In genomic region chr16:5113002-5113550, GRCm38 (mm10) we compare ENCODE assay signal across 30 mouse cellular contexts. TPM values are rescaled to one million over a fixed set of nuclear protein-coding genes. Genes with fewer than 3 reads are reported as not detected.
DNase-seq lines count a peak whose midpoint lies in the region; ATAC-seq and TF ChIP-seq lines count a peak whose summit lies in the region.
"Had no signal": no experiment of that assay in that cellular context is flagged by ENCODE, and none has a peak within 500 bp of the region (broad histone marks: within the 10 kb centered on the region; RNA-seq: fewer than 3 reads in every experiment).

No protein-coding gene starts in this region.

- H3K27ac ChIP-seq in embryonic facial prominence, embryonic 13.5 days = peak overlapping the region; percentile 83
- no peak overlapping the region for H3K27ac ChIP-seq in embryonic facial prominence, embryonic 10.5 days (replicated peaks)
- peak overlapping the region; percentile 17; the same call in 1 of the 2 replicates for H3K27ac ChIP-seq in heart, embryonic 15.5 days
- no peak overlapping the region for H3K27ac ChIP-seq in heart, embryonic 11.5 days (ENCODE audit: low read depth, low read length)
- H3K27ac ChIP-seq in midbrain, postnatal 0 days (ENCODE audit: low read depth, low read length) = no peak overlapping the region
- H3K27ac ChIP-seq in midbrain, embryonic 14.5 days (replicated peaks; ENCODE audit: low read depth, low read length) = no peak overlapping the region
- H3K27ac ChIP-seq: heart, adult 2 months; hindbrain, embryonic 10.5 days; hindbrain, postnatal 0 days; limb, embryonic 13.5 days; liver, embryonic 14.5 days; midbrain, embryonic 15.5 days had no signal

- H3K9ac ChIP-seq in embryonic facial prominence, embryonic 13.5 days = 0 out of 2 replicates have a peak overlapping the region, but pooled peaks have one; percentile 16
- no peak overlapping the region for H3K9ac ChIP-seq in heart, embryonic 15.5 days
- no peak overlapping the region for H3K9ac ChIP-seq in heart, embryonic 11.5 days (ENCODE audit: low read depth, low read length)
- no peak overlapping the region for H3K9ac ChIP-seq in midbrain, postnatal 0 days (replicated peaks; ENCODE audit: low read length, poor library complexity, severe bottlenecking)
- H3K9ac ChIP-seq in midbrain, embryonic 14.5 days (replicated peaks; ENCODE audit: low read length) = no peak overlapping the region
- H3K9ac ChIP-seq: limb, embryonic 13.5 days; liver, embryonic 14.5 days; lung, embryonic 14.5 days; midbrain, embryonic 15.5 days had no signal

- H3K79me2 ChIP-seq in myocyte (ENCODE audit: control insufficient read depth, insufficient read depth) = no peaks in the 10 kb centered on the region

- no peaks in the 10 kb centered on the region for H3K27me3 ChIP-seq in embryonic facial prominence, embryonic 13.5 days
- H3K27me3 ChIP-seq in embryonic facial prominence, embryonic 10.5 days (replicated peaks; ENCODE audit: low read depth, poor library complexity, severe bottlenecking) = no peaks in the 10 kb centered on the region
- no peaks in the 10 kb centered on the region for H3K27me3 ChIP-seq in heart, embryonic 15.5 days
- no peaks in the 10 kb centered on the region for H3K27me3 ChIP-seq in heart, embryonic 11.5 days (ENCODE audit: control insufficient read depth, insufficient read depth, low read length)
- no peaks in the 10 kb centered on the region for H3K27me3 ChIP-seq in midbrain, postnatal 0 days (ENCODE audit: insufficient read depth, low read length)
- H3K27me3 ChIP-seq in midbrain, embryonic 14.5 days (ENCODE audit: control insufficient read depth, insufficient read depth, low read length) = no peaks in the 10 kb centered on the region
- no peaks in the 10 kb centered on the region for H3K27me3 ChIP-seq in myocyte (ENCODE audit: control insufficient read depth, insufficient read depth, insufficient read length)
- H3K27me3 ChIP-seq: limb, embryonic 13.5 days; midbrain, embryonic 15.5 days had no signal

- ATAC-seq in embryonic facial prominence, embryonic 13.5 days (ENCODE audit: insufficient number of reproducible peaks, insufficient read depth, low FRiP score, low TSS enrichment, low read depth) = 0 out of 2 replicates have a peak, but pooled peaks have one; percentile 10
- peak; percentile 38; the same call in 1 of the 2 replicates for ATAC-seq in heart, embryonic 15.5 days (replicated peaks; ENCODE audit: insufficient number of reproducible peaks, insufficient read depth, low FRiP score, low read depth)
- no peak for ATAC-seq in heart, embryonic 11.5 days (replicated peaks; ENCODE audit: insufficient number of reproducible peaks, low FRiP score, low TSS enrichment)
- ATAC-seq in midbrain, postnatal 0 days (ENCODE audit: low FRiP score) = no peak
- no peak for ATAC-seq in midbrain, embryonic 14.5 days (ENCODE audit: low FRiP score, low TSS enrichment)
- ATAC-seq: activated CD4-positive, CD25-positive, alpha-beta regulatory T cell, adult 4 months; forebrain, embryonic 16.5 days; hindbrain, postnatal 0 days; intestine, embryonic 16.5 days; midbrain, embryonic 15.5 days had no signal

- no peak overlapping the region for H3ac ChIP-seq in myocyte (ENCODE audit: control insufficient read depth, insufficient read length)

- no peaks in the 10 kb centered on the region for H3K36me3 ChIP-seq in embryonic facial prominence, embryonic 13.5 days
- H3K36me3 ChIP-seq in embryonic facial prominence, embryonic 10.5 days (replicated peaks) = no peaks in the 10 kb centered on the region
- no peaks in the 10 kb centered on the region for H3K36me3 ChIP-seq in heart, embryonic 15.5 days
- no peaks in the 10 kb centered on the region for H3K36me3 ChIP-seq in heart, embryonic 11.5 days (ENCODE audit: control insufficient read depth, insufficient read depth, low read length)
- no peaks in the 10 kb centered on the region for H3K36me3 ChIP-seq in midbrain, postnatal 0 days (ENCODE audit: insufficient read depth, low read length)
- H3K36me3 ChIP-seq in midbrain, embryonic 14.5 days (ENCODE audit: control insufficient read depth, insufficient read depth, low read length) = no peaks in the 10 kb centered on the region
- H3K36me3 ChIP-seq in myocyte (ENCODE audit: control insufficient read depth, insufficient read depth) = no peaks in the 10 kb centered on the region
- H3K36me3 ChIP-seq: G1E; hindbrain, embryonic 10.5 days; limb, embryonic 13.5 days; midbrain, embryonic 15.5 days had no signal

- no peak for DNase-seq in embryonic facial prominence, embryonic 10.5 days (ENCODE audit: low spot score)
- peak; percentile 26 for DNase-seq in midbrain, postnatal 0 days (ENCODE audit: low spot score)
- DNase-seq in midbrain, embryonic 14.5 days = no peak
- no peak for DNase-seq in thymus, postnatal 10 days (ENCODE audit: low spot score in 2 of 2)
- DNase-seq: adrenal gland, postnatal 10 days; cerebellum, adult 9-10 months; gastrocnemius, postnatal 25 days; heart, adult 2 months; kidney, postnatal 36 days; layer of hippocampus, postnatal 36 days; lung, embryonic 14.5 days; lung, postnatal 4 days; right cerebral cortex, adult 18-20 months; right cerebral cortex, postnatal 4 days; thymus, postnatal 25 days had no signal

- peaks cover 26% of the 10 kb centered on the region for H3K4me1 ChIP-seq in embryonic facial prominence, embryonic 13.5 days
- peaks cover 11% of the 10 kb centered on the region; the same call in 1 of the 2 replicates for H3K4me1 ChIP-seq in embryonic facial prominence, embryonic 10.5 days
- peaks cover 17% of the 10 kb centered on the region for H3K4me1 ChIP-seq in heart, embryonic 15.5 days (replicated peaks)
- peaks cover 15% of the 10 kb centered on the region for H3K4me1 ChIP-seq in heart, embryonic 11.5 days (ENCODE audit: control insufficient read depth, insufficient read depth, low read length)
- no peaks in the 10 kb centered on the region for H3K4me1 ChIP-seq in midbrain, postnatal 0 days (ENCODE audit: insufficient read depth, low read length)
- no peaks in the 10 kb centered on the region for H3K4me1 ChIP-seq in midbrain, embryonic 14.5 days (ENCODE audit: control insufficient read depth, insufficient read depth, low read length)
- H3K4me1 ChIP-seq: hindbrain, embryonic 10.5 days; midbrain, embryonic 15.5 days had no signal

- H3K4me2 ChIP-seq in embryonic facial prominence, embryonic 13.5 days = 0 out of 2 replicates have a peak overlapping the region, but pooled peaks have one; percentile 16
- H3K4me2 ChIP-seq in heart, embryonic 15.5 days = no peak overlapping the region
- no peak overlapping the region for H3K4me2 ChIP-seq in heart, embryonic 11.5 days
- no peak overlapping the region for H3K4me2 ChIP-seq in midbrain, postnatal 0 days (ENCODE audit: low read depth, low read length, poor library complexity, severe bottlenecking)
- H3K4me2 ChIP-seq in midbrain, embryonic 14.5 days (ENCODE audit: low read length) = no peak overlapping the region
- H3K4me2 ChIP-seq in myocyte (ENCODE audit: low read depth) = peak overlapping the region; percentile 30
- H3K4me2 ChIP-seq: limb, embryonic 13.5 days; lung, embryonic 14.5 days; midbrain, embryonic 15.5 days had no signal

- 37% methylated on average over 4 of the region's 4 CpGs for WGBS in embryonic facial prominence, embryonic 13.5 days
- 80% methylated on average over 4 of the region's 4 CpGs for WGBS in embryonic facial prominence, embryonic 10.5 days
- WGBS in heart, embryonic 15.5 days = 45% methylated on average over 4 of the region's 4 CpGs
- 63% methylated on average over 4 of the region's 4 CpGs for whole genome bisulfite sequencing in heart, embryonic 11.5 days (ENCODE audit: insufficient replicate concordance)
- WGBS in midbrain, postnatal 0 days = 64% methylated on average over 4 of the region's 4 CpGs
- WGBS in midbrain, embryonic 14.5 days = 67% methylated on average over 4 of the region's 4 CpGs

- H3K4me3 ChIP-seq in embryonic facial prominence, embryonic 13.5 days = no peak overlapping the region
- H3K4me3 ChIP-seq in embryonic facial prominence, embryonic 10.5 days = no peak overlapping the region
- no peak overlapping the region for H3K4me3 ChIP-seq in heart, embryonic 15.5 days
- no peak overlapping the region for H3K4me3 ChIP-seq in heart, embryonic 11.5 days (ENCODE audit: low read depth, low read length)
- no peak overlapping the region for H3K4me3 ChIP-seq in midbrain, postnatal 0 days (ENCODE audit: low read depth, low read length)
- no peak overlapping the region for H3K4me3 ChIP-seq in midbrain, embryonic 14.5 days (replicated peaks; ENCODE audit: low read depth, low read length)
- H3K4me3 ChIP-seq in myocyte = no peak overlapping the region
- H3K4me3 ChIP-seq: heart, adult 2 months; hindbrain, embryonic 10.5 days; limb, embryonic 13.5 days; midbrain, embryonic 15.5 days had no signal

- no peaks in the 10 kb centered on the region for H3K9me3 ChIP-seq in embryonic facial prominence, embryonic 13.5 days
- H3K9me3 ChIP-seq in embryonic facial prominence, embryonic 10.5 days = peaks cover 3% of the 10 kb centered on the region; the same call in 1 of the 2 replicates
- H3K9me3 ChIP-seq in heart, embryonic 15.5 days (replicated peaks) = no peaks in the 10 kb centered on the region
- no peaks in the 10 kb centered on the region for H3K9me3 ChIP-seq in heart, embryonic 11.5 days (replicated peaks; ENCODE audit: control insufficient read depth, low read length)
- no peaks in the 10 kb centered on the region for H3K9me3 ChIP-seq in midbrain, postnatal 0 days (ENCODE audit: low read length)
- H3K9me3 ChIP-seq in midbrain, embryonic 14.5 days (ENCODE audit: control insufficient read depth, low read length) = no peaks in the 10 kb centered on the region
- H3K9me3 ChIP-seq: G1E; hindbrain, embryonic 10.5 days; limb, embryonic 13.5 days; midbrain, embryonic 15.5 days had no signal

- TF ChIP-seq CTCF in midbrain, postnatal 0 days (IDR thresholded peaks at IDR 0.05) = no peak

- TF ChIP-seq POLR2A in myocyte (IDR thresholded peaks at IDR 0.05; ENCODE audit: insufficient read length, low read depth) = no peak

RNA-seq across cellular contexts. Expression of gene Ppl, which starts 19.1 kb away (rescaled TPM):
- 7.9 and 8.4 TPM in 2 replicates for polyA plus RNA-seq in embryonic facial prominence, embryonic 13.5 days (2015; fragmentation: Nextera tagmentation; extraction: Ambion mirVana)
- 1.8 and 2.4 TPM in 2 replicates for polyA plus RNA-seq in embryonic facial prominence, embryonic 10.5 days (2016; fragmentation: Nextera tagmentation; extraction: Ambion mirVana)
- 1.3 and 2.3 TPM in 2 replicates for polyA plus RNA-seq in heart, embryonic 15.5 days (2015; fragmentation: Nextera tagmentation; extraction: Ambion mirVana)
- 1.3 and 1.6 TPM in 2 replicates for polyA plus RNA-seq in heart, embryonic 11.5 days (2014; fragmentation: Nextera tagmentation; extraction: Ambion mirVana)
- 0.14 and 0.88 TPM in 2 replicates for total RNA-seq in midbrain, postnatal 0 days (2014; rRNA removed)
- 0.09 and 0.10 TPM in 2 replicates for polyA plus RNA-seq in midbrain, postnatal 0 days (2015; fragmentation: Nextera tagmentation; extraction: Ambion mirVana)
- polyA plus RNA-seq in midbrain, embryonic 14.5 days (2014; fragmentation: Nextera tagmentation; extraction: Ambion mirVana) = 0.04 and 0.20 TPM in 2 replicates
- 0.02 TPM for polyA plus RNA-seq in myocyte (2012; fragmentation: generic; extraction: Trizol)
- total RNA-seq: megakaryocyte-erythroid progenitor cell, adult 5-6 weeks had no signal
- polyA plus RNA-seq: G1E had no signal

RNA-seq across cellular contexts. Expression of gene Sec14l5, which starts 33.8 kb away (rescaled TPM):
- polyA plus RNA-seq in embryonic facial prominence, embryonic 13.5 days (2015; fragmentation: Nextera tagmentation; extraction: Ambion mirVana) = 0.06 and 0.14 TPM in 2 replicates
- polyA plus RNA-seq in embryonic facial prominence, embryonic 10.5 days (2016; fragmentation: Nextera tagmentation; extraction: Ambion mirVana) = 0.10 and 0.16 TPM in 2 replicates
- 0.06 and 0.08 TPM in 2 replicates for polyA plus RNA-seq in heart, embryonic 15.5 days (2015; fragmentation: Nextera tagmentation; extraction: Ambion mirVana)
- 0.11 TPM in 1 of 2 replicates, not detected in the other for polyA plus RNA-seq in heart, embryonic 11.5 days (2014; fragmentation: Nextera tagmentation; extraction: Ambion mirVana)
- total RNA-seq in midbrain, postnatal 0 days (2014; rRNA removed) = 0.76 and 1.6 TPM in 2 replicates
- polyA plus RNA-seq in midbrain, postnatal 0 days (2015; fragmentation: Nextera tagmentation; extraction: Ambion mirVana) = 0.09 and 0.14 TPM in 2 replicates
- 0.54 and 1.0 TPM in 2 replicates for polyA plus RNA-seq in midbrain, embryonic 14.5 days (2014; fragmentation: Nextera tagmentation; extraction: Ambion mirVana)
- polyA plus RNA-seq in myocyte (2012; fragmentation: generic; extraction: Trizol) = 0.05 TPM
- total RNA-seq: megakaryocyte-erythroid progenitor cell, adult 5-6 weeks had no signal
- polyA plus RNA-seq: activated CD4-positive, CD25-positive, alpha-beta regulatory T cell, adult 4 months; G1E; intestine, embryonic 16.5 days; kidney, embryonic 14.5 days had no signal

Comparison
In these comparisons a context has a peak if more than half of its experiments do, and no peak if none do; other contexts are left out.
1. ATAC-seq: peak in embryonic facial prominence, embryonic 13.5 days (single experiment) and heart, embryonic 15.5 days (single experiment); none in heart, embryonic 11.5 days (single experiment), midbrain, postnatal 0 days (single experiment) and midbrain, embryonic 14.5 days (single experiment).
2. H3K27ac ChIP-seq: peak in embryonic facial prominence, embryonic 13.5 days (single experiment) and heart, embryonic 15.5 days (single experiment); none in embryonic facial prominence, embryonic 10.5 days (single experiment), heart, embryonic 11.5 days (single experiment), midbrain, postnatal 0 days (single experiment) and midbrain, embryonic 14.5 days (single experiment).
3. H3K4me2 ChIP-seq: peak in embryonic facial prominence, embryonic 13.5 days (single experiment) and myocyte (single experiment); none in heart, embryonic 15.5 days (single experiment), heart, embryonic 11.5 days (single experiment), midbrain, postnatal 0 days (single experiment) and midbrain, embryonic 14.5 days (single experiment).